Mouse (Mus musculus): Measurements from ENCODE around the gene Cenpp. TPM values are rescaled to one million over a fixed set of nuclear protein-coding genes. Genes with fewer than 3 reads are reported as not detected.

The Cenpp gene
- polyA plus RNA-seq (2012; rRNA removed): 9.4 and 11.2 TPM in 2 replicates

GRCm38 (mm10) chr13:49652481-49653179, at the start of gene Cenpp, which contains the start of gene Nol8:
Cenpp (minus strand) TSS chr13:49652785.
Nol8 (plus strand) TSS chr13:49653078.
- TF ChIP-seq CTCF (IDR thresholded peaks at IDR 0.05; ENCODE audit: control insufficient read depth, insufficient read depth, insufficient replicate concordance, low read depth, low read length) (no peak), POLR2A (IDR thresholded peaks at IDR 0.05; ENCODE audit: control insufficient read depth, low read depth, low read length) (peak; percentile 65)
- Histone ChIP-seq H3K4me1 (ENCODE audit: control insufficient read depth, insufficient read depth, low read length) (no peaks in the 10 kb centered on the region; the same call in 1 of the 2 replicates), H3K36me3 (ENCODE audit: control insufficient read depth, insufficient read depth, low read length) (peaks cover 7% of the 10 kb centered on the region), H3K4me3 (ENCODE audit: control insufficient read depth, low read depth, low read length) (peak within 1 kb of the TSS; percentile 97), H3K27me3 (ENCODE audit: control insufficient read depth, insufficient read depth, low read length) (no peaks in the 10 kb centered on the region), H3K27ac (ENCODE audit: control insufficient read depth, insufficient read depth, low read depth, low read length) (peak within 1 kb of the TSS; percentile 97)

GRCm38 (mm10) chr13:49691056-49691455, 38.5 kb upstream of the Cenpp start:
- Histone ChIP-seq H3K27me3 (ENCODE audit: control insufficient read depth, insufficient read depth, low read length) (no peaks in the 10 kb centered on the region), H3K4me3 (ENCODE audit: control insufficient read depth, low read depth, low read length) (no peak overlapping the region), H3K4me1 (ENCODE audit: control insufficient read depth, insufficient read depth, low read length) (no peaks in the 10 kb centered on the region), H3K27ac (ENCODE audit: control insufficient read depth, insufficient read depth, low read depth, low read length) (no peak overlapping the region), H3K36me3 (ENCODE audit: control insufficient read depth, insufficient read depth, low read length) (peaks cover 1% of the 10 kb centered on the region; the same call in 1 of the 2 replicates)
- no peak for TF ChIP-seq CTCF (IDR thresholded peaks at IDR 0.05; ENCODE audit: control insufficient read depth, insufficient read depth, insufficient replicate concordance, low read depth, low read length)
- TF ChIP-seq POLR2A (IDR thresholded peaks at IDR 0.05; ENCODE audit: control insufficient read depth, low read depth, low read length): no peak

DNA sequence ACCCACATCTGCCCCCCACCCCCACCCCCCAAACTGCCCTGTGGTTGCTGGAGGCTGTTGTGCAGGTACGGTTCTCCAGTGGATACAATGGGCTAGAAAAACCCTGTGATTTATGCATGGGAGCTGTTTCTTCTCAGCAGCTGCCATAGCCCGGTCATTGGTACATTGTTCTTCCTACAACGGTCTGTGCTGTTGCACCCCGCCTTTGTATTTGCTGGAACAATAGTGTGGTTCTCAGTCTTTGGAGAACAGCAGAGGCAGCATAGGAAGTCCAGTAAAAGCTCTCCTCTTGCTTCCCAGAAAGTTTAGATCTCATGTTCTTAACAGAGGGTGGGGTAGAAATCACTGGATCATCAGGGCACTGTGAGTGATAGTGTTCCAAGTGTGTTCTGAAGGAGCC, 31.7 kb upstream of the Cenpp start:
- Histone ChIP-seq H3K4me3 (ENCODE audit: control insufficient read depth, low read depth, low read length) (no peak overlapping the region), H3K27ac (ENCODE audit: control insufficient read depth, insufficient read depth, low read depth, low read length) (no peak overlapping the region), H3K4me1 (ENCODE audit: control insufficient read depth, insufficient read depth, low read length) (no peaks in the 10 kb centered on the region), H3K27me3 (ENCODE audit: control insufficient read depth, insufficient read depth, low read length) (no peaks in the 10 kb centered on the region), H3K36me3 (ENCODE audit: control insufficient read depth, insufficient read depth, low read length) (no peaks in the 10 kb centered on the region)
- TF ChIP-seq CTCF (IDR thresholded peaks at IDR 0.05; ENCODE audit: control insufficient read depth, insufficient read depth, insufficient replicate concordance, low read depth, low read length) (no peak), POLR2A (IDR thresholded peaks at IDR 0.05; ENCODE audit: control insufficient read depth, low read depth, low read length) (no peak)

DNA sequence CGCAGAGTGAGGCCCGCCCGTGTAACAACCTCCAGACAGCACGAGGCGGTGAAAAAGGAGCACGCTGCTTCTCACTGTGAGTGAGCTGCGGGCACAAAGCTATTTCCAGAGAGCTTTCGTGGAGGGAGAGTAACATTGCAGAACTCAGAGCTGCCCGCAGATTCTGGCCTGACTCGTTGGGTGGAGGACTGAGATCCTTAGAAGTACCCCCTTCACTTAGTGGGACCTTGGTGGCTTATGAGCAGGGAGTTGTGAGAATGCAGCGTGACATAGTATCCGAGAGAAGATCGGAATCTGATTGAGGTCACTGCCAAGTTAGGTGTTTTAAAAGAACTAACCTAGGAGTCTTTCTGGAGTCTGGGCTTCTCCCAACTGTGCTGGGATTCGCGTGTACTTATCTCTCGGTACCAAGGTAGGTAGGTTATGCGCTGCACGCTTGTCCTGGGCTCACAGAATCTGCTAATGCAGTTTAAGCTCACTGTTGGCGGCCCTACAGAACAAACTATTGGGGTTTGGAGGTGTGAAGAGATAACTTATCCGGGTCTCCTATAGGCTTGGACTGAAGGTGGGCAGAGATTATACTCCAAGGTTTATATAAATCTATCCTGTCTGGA, 29.8 kb upstream of the Cenpp start:
- H3K36me3 ChIP-seq (ENCODE audit: control insufficient read depth, insufficient read depth, low read length): no peaks in the 10 kb centered on the region
- H3K27me3 ChIP-seq (ENCODE audit: control insufficient read depth, insufficient read depth, low read length): no peaks in the 10 kb centered on the region
- 0 out of 2 replicates have a peak overlapping the region, but pooled peaks have one; percentile 5 for H3K27ac ChIP-seq (ENCODE audit: control insufficient read depth, insufficient read depth, low read depth, low read length)
- no peaks in the 10 kb centered on the region for H3K4me1 ChIP-seq (ENCODE audit: control insufficient read depth, insufficient read depth, low read length)
- TF ChIP-seq CTCF (IDR thresholded peaks at IDR 0.05; ENCODE audit: control insufficient read depth, insufficient read depth, insufficient replicate concordance, low read depth, low read length) (no peak), POLR2A (IDR thresholded peaks at IDR 0.05; ENCODE audit: control insufficient read depth, low read depth, low read length) (no peak)
- H3K4me3 ChIP-seq (ENCODE audit: control insufficient read depth, low read depth, low read length): peak overlapping the region; percentile 85

DNA sequence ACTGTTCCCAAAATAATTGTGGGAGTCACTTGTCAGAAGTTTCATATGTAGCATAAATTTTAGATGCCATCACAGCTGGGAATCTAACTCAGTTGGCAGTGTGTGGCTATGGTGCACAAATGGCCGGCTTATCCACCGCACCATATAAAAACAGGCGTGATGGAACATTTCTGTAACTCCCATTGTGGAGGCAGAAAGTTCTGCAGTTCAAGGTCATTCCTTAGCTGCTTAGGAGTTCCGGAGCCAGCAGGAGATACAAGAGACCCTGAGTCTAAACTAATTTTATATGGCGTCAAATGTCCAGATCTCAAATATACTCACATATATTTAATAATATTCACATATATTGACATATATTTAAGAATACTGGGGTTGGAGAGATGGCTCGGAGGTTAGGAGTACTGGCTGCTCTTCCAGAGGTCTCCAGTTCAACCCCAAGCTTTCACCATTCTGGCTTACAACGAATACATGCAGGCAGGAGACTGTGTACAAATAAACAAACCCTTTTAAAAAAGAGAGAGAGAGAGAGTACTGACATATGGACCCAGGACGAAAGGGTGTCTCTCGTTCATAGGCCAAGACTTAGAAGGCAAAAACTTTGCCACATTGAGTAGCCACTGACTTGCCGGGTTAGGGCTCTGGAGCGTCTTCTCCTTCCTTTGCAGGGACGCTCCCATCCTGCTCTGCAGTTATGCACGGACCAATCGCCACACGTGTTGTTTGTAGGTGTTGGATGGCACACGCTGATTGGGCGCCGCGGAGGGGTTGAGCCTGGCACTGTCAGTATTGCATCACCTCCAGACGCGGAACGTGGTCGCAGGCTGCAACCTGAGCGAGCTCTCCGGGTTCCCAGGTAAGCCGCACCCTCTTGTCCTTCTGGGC, 29.0 kb upstream of the Cenpp start, which contains the start of gene Iars:
Gene Iars (plus strand): TSS at position 750 of the 882 bp plus-strand sequence.
- H3K36me3 ChIP-seq (ENCODE audit: control insufficient read depth, insufficient read depth, low read length): no peaks in the 10 kb centered on the region
- no peaks in the 10 kb centered on the region for H3K4me1 ChIP-seq (ENCODE audit: control insufficient read depth, insufficient read depth, low read length)
- no peak for TF ChIP-seq CTCF (IDR thresholded peaks at IDR 0.05; ENCODE audit: control insufficient read depth, insufficient read depth, insufficient replicate concordance, low read depth, low read length)
- peak; percentile 93 for TF ChIP-seq POLR2A (IDR thresholded peaks at IDR 0.05; ENCODE audit: control insufficient read depth, low read depth, low read length)
- no peaks in the 10 kb centered on the region for H3K27me3 ChIP-seq (ENCODE audit: control insufficient read depth, insufficient read depth, low read length)
- peak within 1 kb of the TSS; percentile 85 for H3K4me3 ChIP-seq (ENCODE audit: control insufficient read depth, low read depth, low read length)
- peak within 1 kb of the TSS; percentile 72 for H3K27ac ChIP-seq (ENCODE audit: control insufficient read depth, insufficient read depth, low read depth, low read length)

- no peaks in the 10 kb centered on the region for H3K27me3 ChIP-seq (ENCODE audit: control insufficient read depth, insufficient read depth, low read length)
- no peaks in the 10 kb centered on the region for H3K36me3 ChIP-seq (ENCODE audit: control insufficient read depth, insufficient read depth, low read length)
- no peak for TF ChIP-seq CTCF (IDR thresholded peaks at IDR 0.05; ENCODE audit: control insufficient read depth, insufficient read depth, insufficient replicate concordance, low read depth, low read length)
- TF ChIP-seq POLR2A (IDR thresholded peaks at IDR 0.05; ENCODE audit: control insufficient read depth, low read depth, low read length): no peak
- H3K4me1 ChIP-seq (ENCODE audit: control insufficient read depth, insufficient read depth, low read length): no peaks in the 10 kb centered on the region
- H3K4me3 ChIP-seq (ENCODE audit: control insufficient read depth, low read depth, low read length): no peak overlapping the region
- no peak overlapping the region for H3K27ac ChIP-seq (ENCODE audit: control insufficient read depth, insufficient read depth, low read depth, low read length)
Observed at GRCm38 (mm10) chr13:49677793-49678192, 25.2 kb upstream of the Cenpp start.
